Mouse (Mus musculus) thymus, postnatal 25 days (tissue): ENCODE results near the gene Wdr63.

Experiments
- DNase-seq: peaks from one replicate; pipeline ENCODE4 v3.0.0; 2022

The Wdr63 gene

GRCm38 (mm10) chr3:146107921-146108571 lies at the start of gene Wdr63:
Gene Wdr63, minus strand, starts transcription at chr3:146108130.
- peak; percentile 54 for DNase-seq

GRCm38 (mm10) chr3:146156811-146157210 lies 48.9 kb upstream of the Wdr63 start:
- DNase-seq, result no peak

DNA sequence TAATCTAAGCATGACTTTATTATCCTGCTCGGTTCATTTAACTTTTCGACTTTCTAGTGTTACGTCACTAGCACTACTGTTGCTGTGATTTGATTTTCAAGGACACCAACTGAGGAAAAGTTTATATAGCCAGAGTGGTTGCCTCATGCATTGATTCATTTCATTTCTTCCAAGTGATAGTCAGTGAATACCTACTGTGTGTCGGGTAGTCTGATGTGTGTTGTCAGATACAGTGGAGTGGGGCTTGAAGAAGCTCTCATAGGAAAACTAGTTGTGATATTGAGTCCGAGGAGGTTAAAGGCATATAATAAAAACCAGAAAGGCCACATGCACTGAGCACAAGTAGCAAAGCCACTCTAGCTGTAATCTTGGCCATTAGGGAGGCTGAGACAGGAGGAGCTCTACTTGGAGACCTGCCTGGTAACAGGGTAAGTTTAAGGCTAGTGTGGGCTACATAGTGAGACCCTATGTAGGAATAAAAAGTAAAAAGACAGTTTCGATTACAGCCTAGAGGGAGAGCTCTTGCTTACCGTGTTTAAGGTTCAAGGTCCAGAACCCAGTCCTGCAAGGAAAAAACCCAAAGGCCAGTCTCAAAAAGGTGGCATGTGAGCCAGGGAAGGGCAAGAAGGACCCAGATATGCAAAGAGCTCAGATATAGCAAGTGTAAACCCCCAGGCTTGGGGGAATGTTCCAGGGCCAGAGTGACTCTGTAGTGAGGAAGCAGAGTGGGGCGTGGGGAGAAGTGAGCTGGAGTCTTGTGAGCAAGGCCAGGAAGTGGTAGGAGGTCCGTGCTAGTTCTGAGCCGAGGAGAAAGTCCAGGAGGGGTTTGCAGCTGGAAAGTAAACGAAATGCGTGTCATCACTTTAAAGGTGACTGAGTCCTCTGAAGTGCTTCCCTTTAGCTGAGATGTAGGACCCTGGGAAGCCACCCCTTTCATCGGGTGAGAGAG lies 48.0 kb upstream of the Wdr63 start:
- peak; percentile 34 for DNase-seq

DNA sequence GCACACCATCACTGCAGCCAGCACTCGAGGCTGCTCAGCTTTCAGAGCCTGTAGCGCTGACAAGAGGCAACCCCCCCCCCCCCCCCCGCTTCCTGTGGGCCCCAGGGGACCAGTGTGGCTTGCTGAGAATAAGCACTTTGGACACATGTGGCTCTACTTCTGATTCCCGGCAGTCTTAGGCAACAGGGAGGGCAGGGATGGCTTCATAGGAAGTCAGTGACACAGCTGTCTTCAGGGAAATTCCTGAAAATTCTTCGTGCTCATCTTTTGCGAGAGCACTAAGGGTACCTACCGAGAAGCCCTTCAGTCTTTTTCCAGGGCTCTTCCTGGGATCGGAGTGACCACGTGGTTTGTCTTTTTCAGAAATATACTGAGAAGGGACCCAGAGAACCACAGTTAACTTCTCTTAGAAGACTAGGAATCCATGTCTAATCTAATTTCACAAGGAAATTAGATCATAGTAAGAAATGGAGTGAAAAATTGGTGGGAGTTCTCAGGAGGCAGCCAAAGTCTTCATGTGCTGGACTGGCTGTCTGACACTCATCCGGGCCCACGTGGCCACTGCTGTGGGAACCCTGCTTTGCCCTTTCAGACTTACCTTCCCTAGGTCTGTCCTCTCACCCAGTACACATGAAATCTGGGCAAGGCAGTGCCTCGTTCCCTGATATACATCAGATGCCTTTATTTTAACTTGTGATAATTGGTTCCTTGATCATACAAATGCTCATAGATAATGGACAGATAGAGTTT lies 46.1 kb upstream of the Wdr63 start:
- DNase-seq, result no peak

DNA sequence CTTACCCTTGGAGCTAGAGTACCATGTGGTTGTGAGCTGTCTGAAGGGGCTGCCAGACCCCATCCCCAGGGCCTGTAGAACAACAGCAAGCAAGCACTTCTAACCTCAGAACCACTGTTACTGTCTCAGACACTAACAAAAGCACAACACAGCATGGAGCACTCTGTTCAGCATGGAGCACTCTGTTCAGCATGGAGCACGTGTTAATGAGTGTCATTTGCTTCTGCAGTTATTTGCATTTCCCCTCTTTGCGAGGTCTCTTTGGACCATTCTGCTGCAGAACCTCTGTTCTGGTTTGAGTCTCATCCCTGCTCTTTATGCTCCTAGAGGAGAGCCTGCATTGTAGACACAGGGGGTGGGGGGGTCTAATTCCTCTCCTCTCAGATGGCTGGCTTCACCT lies 45.0 kb upstream of the Wdr63 start:
- DNase-seq, result no peak

GRCm38 (mm10) chr3:146152348-146152747 lies 44.4 kb upstream of the Wdr63 start:
- no peak for DNase-seq

DNA sequence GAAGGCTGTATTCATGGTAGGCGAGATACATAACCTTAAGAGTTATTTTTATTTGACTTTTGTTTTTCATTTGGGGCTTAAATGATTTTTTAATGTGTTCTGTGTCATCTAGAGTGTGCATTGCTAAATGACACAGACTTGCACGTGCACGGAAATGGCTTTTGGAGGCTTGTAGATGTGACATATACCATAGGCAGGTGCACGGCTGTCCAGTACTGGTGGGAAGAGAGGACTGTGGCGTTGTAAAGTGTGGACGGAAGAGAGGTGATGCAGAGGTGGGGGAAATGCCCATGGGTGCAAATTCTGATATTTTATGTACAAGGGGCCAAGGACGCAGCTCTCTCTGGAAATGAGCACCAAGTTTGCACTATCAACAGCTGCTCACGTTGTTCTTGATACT lies 43.8 kb upstream of the Wdr63 start:
- DNase-seq, result no peak

DNA sequence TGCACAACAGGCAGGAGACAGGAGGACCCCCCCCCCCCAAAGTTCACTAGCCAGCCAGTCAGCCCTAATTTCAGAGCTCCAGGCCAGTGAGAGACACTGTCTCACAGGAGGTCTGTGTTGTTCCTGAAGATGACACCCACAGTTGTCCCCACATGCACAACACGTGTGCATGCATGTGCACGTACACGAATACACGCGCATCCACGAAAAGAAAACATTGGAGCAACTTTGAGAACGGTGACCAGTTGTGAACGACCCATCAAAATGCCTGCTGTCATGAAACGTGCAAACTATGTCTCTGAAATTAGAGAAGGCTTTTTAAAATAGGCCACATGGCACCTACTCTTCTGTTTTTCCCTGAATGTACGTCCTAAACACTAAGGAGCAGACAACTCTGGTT lies 43.4 kb upstream of the Wdr63 start:
- no peak for DNase-seq

DNA sequence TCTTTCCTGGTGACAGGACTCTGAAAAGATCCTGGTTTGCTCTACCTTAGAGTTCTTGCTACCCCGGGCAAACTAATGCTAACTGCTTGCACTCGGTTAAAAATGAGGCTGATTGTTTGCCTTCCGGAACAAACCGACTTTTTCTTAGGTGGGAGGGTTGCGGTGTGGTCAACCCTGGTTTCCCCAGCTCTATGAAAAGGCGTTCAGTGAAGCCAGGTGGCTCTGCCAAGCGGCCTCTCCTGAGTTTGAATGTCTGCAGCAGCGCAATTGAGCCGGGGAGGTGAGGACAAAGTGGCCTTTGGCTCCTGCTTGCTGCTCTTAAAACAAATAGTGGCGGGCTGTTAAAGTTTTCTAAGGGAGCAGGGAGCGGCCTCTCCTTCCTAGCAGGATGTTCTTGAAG lies 42.6 kb upstream of the Wdr63 start:
- peak; percentile 62 for DNase-seq

DNA sequence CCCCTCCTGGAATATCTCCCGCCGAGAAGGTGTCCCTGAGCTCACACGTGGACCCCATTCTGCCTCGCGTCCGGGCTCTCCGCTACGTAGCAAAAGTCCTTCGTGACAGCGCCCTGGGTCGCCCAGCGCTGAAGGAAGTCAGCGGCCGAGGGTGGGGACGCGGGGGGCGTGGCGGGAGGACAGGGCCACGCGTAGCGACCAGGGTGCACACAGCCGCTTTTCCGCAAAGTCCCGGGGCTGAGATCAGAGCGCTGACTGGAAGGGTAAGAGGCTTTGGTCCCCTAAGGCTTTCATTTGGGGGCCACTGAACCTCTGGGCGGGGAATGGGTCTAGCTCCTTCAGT lies 42.1 kb upstream of the Wdr63 start:
- DNase-seq, result peak; percentile 63

- no peak for DNase-seq
Observed at GRCm38 (mm10) chr3:146149156-146150057, 41.5 kb upstream of the Wdr63 start, which contains the start of gene Mcoln2. Gene Mcoln2, plus strand, starts transcription at chr3:146149833.

GRCm38 (mm10) chr3:146146131-146146530 lies 38.2 kb upstream of the Wdr63 start:
- DNase-seq, result no peak

- no peak for DNase-seq
Observed at GRCm38 (mm10) chr3:146145501-146145900, 37.6 kb upstream of the Wdr63 start.

DNA sequence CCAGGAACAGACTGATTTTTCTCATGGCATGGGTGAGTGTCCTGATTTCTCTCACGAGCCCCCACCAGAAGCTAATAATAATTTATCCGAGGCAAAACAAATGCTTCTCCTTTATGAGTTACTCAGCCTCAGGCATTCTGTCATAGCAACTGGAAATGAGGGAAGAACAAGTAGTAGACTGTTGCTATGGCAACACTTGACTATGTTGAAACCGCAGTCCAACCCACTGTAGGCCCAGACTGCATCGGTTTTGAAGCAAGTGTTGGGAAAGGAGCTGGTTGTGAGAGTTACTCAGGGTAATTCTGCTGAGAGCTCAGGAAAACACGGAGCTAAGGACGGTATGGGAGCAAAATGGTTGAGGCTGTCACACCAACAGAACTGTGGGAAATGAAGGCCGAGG lies 34.6 kb upstream of the Wdr63 start:
- no peak for DNase-seq

- DNase-seq, result no peak
Observed at GRCm38 (mm10) chr3:146140276-146140675, 32.3 kb upstream of the Wdr63 start.

DNA sequence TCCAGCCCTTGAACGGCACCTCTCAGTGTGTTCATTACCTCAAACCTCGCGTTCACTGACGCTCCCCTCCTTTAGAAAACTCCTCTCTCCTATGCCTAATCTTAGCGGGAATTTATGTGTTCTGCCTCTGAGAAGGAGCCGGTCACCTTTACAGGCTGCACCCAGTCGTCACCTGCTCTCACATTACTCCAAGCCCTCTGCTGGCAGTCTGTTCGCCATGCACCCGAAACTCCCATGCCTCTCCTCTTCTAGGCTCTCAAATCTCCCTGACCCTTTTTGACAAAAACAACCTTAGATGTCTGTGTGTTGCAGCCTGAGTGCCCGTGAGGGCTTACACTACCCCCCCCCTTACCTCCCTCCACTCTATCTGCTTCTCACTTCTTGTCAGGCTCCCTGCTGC lies 28.5 kb upstream of the Wdr63 start:
- DNase-seq, result no peak

DNA sequence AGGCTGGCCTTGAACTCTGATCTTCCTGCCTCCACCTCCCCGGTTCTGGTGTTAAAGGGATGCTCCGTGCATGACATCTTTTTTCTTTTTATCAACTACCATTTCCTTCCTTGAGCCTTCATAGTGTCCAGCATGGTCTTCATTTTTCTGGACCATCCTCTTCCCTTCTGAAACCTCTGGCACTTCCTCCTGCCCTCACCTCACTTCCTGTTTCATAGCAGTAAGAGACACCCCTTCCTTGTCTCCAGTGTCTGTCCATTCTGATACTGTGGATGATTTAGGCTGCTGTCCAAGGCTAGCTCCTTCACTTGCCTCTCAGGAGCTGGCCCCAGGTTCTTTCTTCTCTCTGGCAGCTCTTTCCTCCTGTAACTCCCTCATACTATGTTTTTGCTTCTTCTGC lies 27.5 kb upstream of the Wdr63 start:
- no peak for DNase-seq

- DNase-seq, result no peak
Observed at GRCm38 (mm10) chr3:146134834-146135233, 26.9 kb upstream of the Wdr63 start.

GRCm38 (mm10) chr3:146127205-146127604 lies 19.3 kb upstream of the Wdr63 start:
- no peak for DNase-seq

DNA sequence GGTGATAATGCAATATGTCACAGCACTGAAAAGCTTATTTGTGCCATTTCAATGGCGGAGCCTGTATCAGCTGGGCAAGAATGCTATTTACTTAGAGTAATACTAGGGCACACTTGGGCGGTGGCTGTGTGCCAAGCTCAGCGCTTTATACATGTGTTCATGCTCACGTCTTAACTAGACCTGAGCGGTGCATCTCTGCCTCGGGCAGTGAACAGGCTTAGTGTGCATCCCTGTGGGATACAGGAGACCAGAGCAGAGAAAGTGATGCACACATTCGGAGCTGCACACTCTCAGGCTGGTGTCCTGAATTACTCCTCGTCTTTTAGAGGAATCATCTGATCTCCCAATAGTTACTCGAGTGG lies 15.5 kb upstream of the Wdr63 start:
- no peak for DNase-seq

DNA sequence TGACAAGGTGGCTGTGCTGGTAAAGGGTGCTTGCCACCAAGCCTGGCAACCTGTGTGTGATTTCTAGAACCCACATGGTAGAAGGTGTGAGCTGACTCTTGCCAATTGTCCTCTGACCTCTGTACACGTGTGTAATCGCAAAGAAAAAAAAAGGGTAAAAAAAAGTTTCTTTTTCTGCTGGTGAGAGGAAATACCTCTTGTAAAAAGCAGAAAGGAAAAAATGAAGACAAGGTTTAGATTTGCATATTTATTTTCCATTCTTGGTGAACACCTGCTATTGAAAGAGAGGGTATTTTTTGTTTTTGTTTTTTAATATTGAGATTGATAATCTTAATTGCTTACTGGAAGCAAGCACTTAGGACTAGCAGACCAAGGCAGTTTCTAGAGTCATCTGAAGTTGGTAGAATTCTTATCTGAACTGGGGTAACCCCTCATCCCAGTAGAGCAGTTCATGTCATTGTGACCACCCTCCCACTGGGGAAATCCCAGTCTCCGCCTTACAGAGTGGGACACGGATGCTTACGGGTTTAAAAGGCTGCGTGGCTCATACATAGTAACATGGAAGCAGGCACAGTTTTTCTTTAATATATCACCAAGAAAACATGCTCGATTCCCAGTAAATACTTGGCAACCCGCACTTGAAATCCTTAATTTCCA lies 15.0 kb upstream of the Wdr63 start:
- no peak for DNase-seq

- DNase-seq, result no peak
Observed at GRCm38 (mm10) chr3:146122125-146122420, 14.1 kb upstream of the Wdr63 start.
